Mouse (Mus musculus): Measurements from ENCODE around the gene Mr1.

DNA sequence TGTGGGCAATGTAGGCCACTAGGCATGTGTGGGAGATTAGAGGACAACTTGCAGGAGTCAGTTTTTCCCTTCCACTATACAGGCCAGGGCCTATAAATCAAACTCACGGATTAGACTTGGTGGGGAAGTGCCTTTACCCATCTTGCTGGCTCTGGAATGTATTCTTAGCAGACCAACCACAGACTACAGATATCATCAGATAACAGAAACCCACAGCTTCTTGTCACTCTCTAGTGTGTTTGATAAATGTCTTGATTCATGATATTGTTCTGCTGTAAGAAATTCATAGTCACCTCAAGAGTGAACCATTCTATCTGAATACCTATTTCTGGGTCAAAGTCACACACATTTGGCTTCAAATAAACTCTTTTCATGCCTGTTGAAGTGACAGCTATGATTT, 26.9 kb downstream of the Mr1 start:
- TF ChIP-seq POLR2A (IDR thresholded peaks at IDR 0.05; ENCODE audit: borderline replicate concordance, extremely low read depth, insufficient read depth, insufficient read length, poor library complexity, severe bottlenecking): no peak
- TF ChIP-seq CTCF (IDR thresholded peaks at IDR 0.05; ENCODE audit: borderline replicate concordance, extremely low read depth, insufficient read depth, insufficient read length): no peak
